Mouse (Mus musculus): ENCODE measurements around the gene Tnnc1. TPM values are rescaled to one million over a fixed set of nuclear protein-coding genes. Genes with fewer than 3 reads are reported as not detected.

Gene Tnnc1
- polyA plus RNA-seq, 1 experiment from 2014 or later: 0.80 TPM

DNA sequence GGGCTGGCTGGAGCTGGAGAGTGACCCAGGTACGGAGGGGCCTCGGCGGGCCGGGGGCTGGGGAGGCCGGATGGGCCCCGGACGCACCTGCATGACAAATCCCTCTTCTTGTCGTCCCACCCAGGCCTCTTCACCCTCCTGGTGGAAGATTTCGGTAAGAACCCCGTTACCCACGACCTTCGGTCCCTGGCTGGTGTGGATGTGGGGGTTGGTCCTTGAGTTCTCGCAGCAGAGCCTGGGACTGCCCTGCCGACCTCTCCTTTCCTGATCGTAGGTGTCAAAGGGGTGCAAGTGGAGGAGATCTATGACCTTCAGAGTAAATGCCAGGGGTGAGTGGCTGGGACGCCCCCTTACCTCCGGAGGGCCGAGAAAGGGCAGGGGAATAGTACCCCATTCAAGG lies 43.5 kb downstream of the Tnnc1 start:
- WGBS: 3% methylated on average over 18 of the region's 18 CpGs
- H3K4me1 ChIP-seq: peaks cover 28% of the 10 kb centered on the region

DNA sequence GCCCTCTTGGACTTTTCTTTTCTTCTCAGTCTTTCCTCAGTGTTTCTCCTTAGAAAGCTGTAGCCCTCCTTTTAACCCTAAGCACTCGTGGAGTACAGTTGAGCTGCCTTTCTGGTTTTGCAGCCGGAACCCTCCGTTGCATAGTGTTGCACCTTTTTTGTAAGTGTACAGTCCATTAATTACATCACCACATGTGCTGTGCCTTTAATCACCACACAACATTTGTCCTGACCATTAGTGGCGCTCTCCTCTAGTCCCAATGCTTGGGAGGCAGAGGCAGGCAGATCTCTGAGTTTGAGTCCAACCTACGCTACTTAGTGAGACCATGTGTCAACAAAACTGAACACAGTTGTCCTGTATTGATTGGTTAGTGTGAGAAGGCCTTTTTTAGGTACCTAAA lies 44.0 kb downstream of the Tnnc1 start:
- H3K36me3 ChIP-seq: peaks cover 46% of the 10 kb centered on the region
- peaks cover 28% of the 10 kb centered on the region for H3K4me1 ChIP-seq
- H3K4me3 ChIP-seq: peak overlapping the region; percentile 99
- 86% methylated on average over 5 of the region's 5 CpGs for WGBS
- no peaks in the 10 kb centered on the region for H3K27me3 ChIP-seq (ENCODE audit: low read depth, poor library complexity, severe bottlenecking)
- H3K9me3 ChIP-seq (replicated peaks): no peaks in the 10 kb centered on the region
- no peak for DNase-seq (ENCODE audit: low spot score)
- peak overlapping the region; percentile 96 for H3K27ac ChIP-seq (replicated peaks)

More for the DNA sequence above, 43.5 kb downstream of the Tnnc1 start:
- peak overlapping the region; percentile 99 for H3K4me3 ChIP-seq
- DNase-seq (ENCODE audit: low spot score): no peak
- H3K36me3 ChIP-seq: peaks cover 42% of the 10 kb centered on the region
- no peaks in the 10 kb centered on the region for H3K27me3 ChIP-seq (ENCODE audit: low read depth, poor library complexity, severe bottlenecking)
- H3K27ac ChIP-seq (replicated peaks): peak overlapping the region; percentile 96
- no peaks in the 10 kb centered on the region for H3K9me3 ChIP-seq (replicated peaks)

GRCm38 (mm10) chr14:31258476-31259050 lies 50.5 kb downstream of the Tnnc1 start:
- Histone ChIP-seq H3K36me3 (peaks cover 99% of the 10 kb centered on the region), H3K27ac (replicated peaks) (no peak overlapping the region), H3K4me1 (no peaks in the 10 kb centered on the region), H3K27me3 (ENCODE audit: low read depth, poor library complexity, severe bottlenecking) (no peaks in the 10 kb centered on the region), H3K9me3 (replicated peaks) (no peaks in the 10 kb centered on the region), H3K4me3 (no peak overlapping the region)
- 95% methylated on average over 14 of the region's 14 CpGs for WGBS
- no peak for DNase-seq (ENCODE audit: low spot score)

DNA sequence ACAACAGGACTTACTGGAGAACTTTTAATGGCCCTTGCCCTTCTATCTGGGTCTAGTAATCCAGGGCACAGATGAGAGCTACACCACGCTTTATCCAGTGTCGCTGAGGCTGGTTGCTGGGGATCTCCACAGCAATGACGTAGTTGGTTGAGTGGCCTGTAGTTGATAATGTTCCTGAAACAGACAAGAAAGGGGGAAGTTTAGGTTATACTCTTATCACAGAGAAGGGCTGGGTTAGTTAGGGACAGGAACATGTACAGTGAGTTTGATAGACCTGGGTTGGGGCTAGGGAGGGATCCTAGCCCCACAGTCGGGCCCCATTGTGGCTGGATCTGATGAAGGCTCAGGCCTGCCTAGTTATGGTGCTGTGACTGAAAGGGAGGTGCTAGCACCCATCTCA lies 52.3 kb downstream of the Tnnc1 start:
- Histone ChIP-seq H3K4me1 (no peaks in the 10 kb centered on the region), H3K9me3 (replicated peaks) (no peaks in the 10 kb centered on the region), H3K36me3 (peaks cover 87% of the 10 kb centered on the region), H3K27me3 (ENCODE audit: low read depth, poor library complexity, severe bottlenecking) (no peaks in the 10 kb centered on the region), H3K4me3 (no peak overlapping the region), H3K27ac (replicated peaks) (no peak overlapping the region)
- DNase-seq (ENCODE audit: low spot score): no peak
- 95% methylated on average over 4 of the region's 4 CpGs for WGBS

DNA sequence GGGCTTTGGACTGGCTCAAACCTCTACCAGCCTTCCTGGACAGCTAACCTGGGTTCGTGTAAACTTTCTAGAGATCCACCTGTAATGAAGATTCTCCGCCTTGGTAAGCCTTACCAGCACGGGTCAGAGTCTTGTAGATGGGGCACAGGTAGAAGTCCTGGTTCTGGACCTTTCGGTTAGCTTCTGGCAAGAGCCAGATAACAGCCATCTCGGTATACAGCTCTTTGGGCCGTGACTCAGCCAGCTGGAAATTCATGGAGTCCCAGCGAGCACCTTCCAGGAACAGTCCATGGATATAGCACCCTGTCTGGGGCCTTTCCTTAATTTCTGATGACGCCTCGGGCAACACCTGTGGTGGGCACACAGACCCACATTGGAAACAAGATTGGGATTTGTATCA lies 52.8 kb downstream of the Tnnc1 start:
- 93% methylated on average over 9 of the region's 9 CpGs for WGBS
- H3K27me3 ChIP-seq (ENCODE audit: low read depth, poor library complexity, severe bottlenecking): no peaks in the 10 kb centered on the region
- no peak overlapping the region for H3K27ac ChIP-seq (replicated peaks)
- H3K36me3 ChIP-seq: peaks cover 84% of the 10 kb centered on the region
- H3K4me3 ChIP-seq: no peak overlapping the region
- H3K4me1 ChIP-seq: no peaks in the 10 kb centered on the region
- no peak for DNase-seq (ENCODE audit: low spot score)
- H3K9me3 ChIP-seq (replicated peaks): no peaks in the 10 kb centered on the region

Other genes with a start within 250 kb of the Tnnc1 start
- 52.4 and 53.8 TPM in 2 replicates for gene Glt8d1, start 206.9 kb upstream of the Tnnc1 start, polyA plus RNA-seq (2016; fragmentation: Nextera tagmentation; extraction: Ambion mirVana)
- 274 and 277 TPM in 2 replicates for gene Spcs1, start 206.6 kb upstream of the Tnnc1 start, polyA plus RNA-seq (2016; fragmentation: Nextera tagmentation; extraction: Ambion mirVana)
- gene Pbrm1, start 189.2 kb upstream of the Tnnc1 start, polyA plus RNA-seq (2016; fragmentation: Nextera tagmentation; extraction: Ambion mirVana): 158 and 170 TPM in 2 replicates
- 94.0 and 121 TPM in 2 replicates for gene Gnl3, start 189.2 kb upstream of the Tnnc1 start, polyA plus RNA-seq (2016; fragmentation: Nextera tagmentation; extraction: Ambion mirVana)
- 63.1 and 64.3 TPM in 2 replicates for gene Smim4, start 79.4 kb upstream of the Tnnc1 start, polyA plus RNA-seq (2016; fragmentation: Nextera tagmentation; extraction: Ambion mirVana)
- gene Nt5dc2, start 77.3 kb upstream of the Tnnc1 start, polyA plus RNA-seq (2016; fragmentation: Nextera tagmentation; extraction: Ambion mirVana): 543 and 572 TPM in 2 replicates
- gene Stab1, start 39.7 kb upstream of the Tnnc1 start, polyA plus RNA-seq (2016; fragmentation: Nextera tagmentation; extraction: Ambion mirVana): 18.0 and 23.7 TPM in 2 replicates
- 391 and 448 TPM in 2 replicates for gene Nisch, start 8.6 kb downstream of the Tnnc1 start, polyA plus RNA-seq (2016; fragmentation: Nextera tagmentation; extraction: Ambion mirVana)
- 0.51 and 1.0 TPM in 2 replicates for gene Sema3g, start 9.5 kb downstream of the Tnnc1 start, polyA plus RNA-seq (2016; fragmentation: Nextera tagmentation; extraction: Ambion mirVana)
- gene Phf7, start 43.0 kb downstream of the Tnnc1 start, polyA plus RNA-seq (2016; fragmentation: Nextera tagmentation; extraction: Ambion mirVana): 13.4 and 13.5 TPM in 2 replicates
- gene Bap1, start 43.1 kb downstream of the Tnnc1 start, polyA plus RNA-seq (2016; fragmentation: Nextera tagmentation; extraction: Ambion mirVana): 136 and 151 TPM in 2 replicates
- 7.4 and 7.7 TPM in 2 replicates for gene Dnah1, start 115.6 kb downstream of the Tnnc1 start, polyA plus RNA-seq (2016; fragmentation: Nextera tagmentation; extraction: Ambion mirVana)
- gene Capn7, start 128.3 kb downstream of the Tnnc1 start, polyA plus RNA-seq (2016; fragmentation: Nextera tagmentation; extraction: Ambion mirVana): 28.9 and 35.5 TPM in 2 replicates
- 17.3 and 22.8 TPM in 2 replicates for gene Sh3bp5, start 227.8 kb downstream of the Tnnc1 start, polyA plus RNA-seq (2016; fragmentation: Nextera tagmentation; extraction: Ambion mirVana)

Data from midbrain, embryonic 10.5 days (tissue).